ENCODE assay signal across 13 mouse cellular contexts in the genomic region with DNA sequence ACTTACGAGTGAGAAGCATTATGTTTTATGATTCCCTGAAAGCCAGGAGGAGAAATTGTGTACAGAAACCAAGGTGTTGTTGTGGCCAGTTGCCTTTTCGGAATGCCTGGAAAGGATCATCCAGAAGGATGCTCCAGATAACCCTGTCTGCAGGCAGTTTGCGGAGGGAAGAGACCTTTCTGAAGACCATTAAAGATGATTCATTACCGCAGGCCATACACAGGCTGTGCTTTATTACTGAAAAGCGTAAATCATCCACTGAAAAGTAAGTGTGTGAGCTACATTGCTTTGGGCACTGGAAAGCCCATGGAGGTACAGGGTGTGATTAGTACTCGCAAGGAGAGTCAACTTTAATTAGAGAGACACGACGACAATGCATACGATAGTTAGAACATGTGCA.
DNase-seq lines count a peak whose midpoint lies in the region.
"Had no signal": no experiment of that assay in that cellular context is flagged by ENCODE, and none has a peak within 500 bp of the region (broad histone marks: within the 10 kb centered on the region; RNA-seq: fewer than 3 reads in every experiment).

No protein-coding gene starts in this region.

- DNase-seq in embryo, embryonic 11 days, result peak; percentile 10
- no peak for DNase-seq in embryo, embryonic 9.5 days (ENCODE audit: extremely low spot score)
- DNase-seq in retina, postnatal 1 day, result peak; percentile 3
- no peak for DNase-seq in retina, embryonic 14.5 days (ENCODE audit: low spot score)
- DNase-seq in mesoderm, embryonic 11.5 days (ENCODE audit: low read depth, low spot score), result peak; percentile 33
- DNase-seq in layer of hippocampus, adult 18-20 months (ENCODE audit: low spot score in 2 of 2), result no peak
- no peak for DNase-seq in adrenal gland, adult 18-20 months (ENCODE audit: low spot score in 2 of 2)
- DNase-seq: adrenal gland, postnatal 14 days; cerebellum, adult 11-12 months; cerebellum, adult 9-10 months; cerebellum, postnatal 25 days; gastrocnemius, postnatal 25 days; heart, postnatal 36 days had no signal

Comparison
In these comparisons a context has a peak if more than half of its experiments do, and no peak if none do; other contexts are left out.
1. DNase-seq: peak in embryo, embryonic 11 days (single experiment), retina, postnatal 1 day (single experiment) and mesoderm, embryonic 11.5 days (single experiment); none in embryo, embryonic 9.5 days (single experiment), retina, embryonic 14.5 days (single experiment), layer of hippocampus, adult 18-20 months (0 of 2) and adrenal gland, adult 18-20 months (0 of 2).